Mouse (Mus musculus) layer of hippocampus, postnatal 36 days (tissue): ENCODE measurements around the gene Rgs3. TPM values are rescaled to one million over a fixed set of nuclear protein-coding genes. Genes with fewer than 3 reads are reported as not detected.

Experiments used
- DNase-seq, 2 experiments: peaks; one replicate each; pipeline ENCODE4 v3.0.0; 2022
- total RNA-seq, 2 experiments: library from RNA; stranded (reverse); gene quantifications; 2 replicates each; pipeline ENCODE4 v1.2.3; 2021

The Rgs3 gene
- total RNA-seq, 2 experiments from 2014 or later, result 14.8 to 19.8 TPM

- DNase-seq, result no peak
Measured at GRCm38 (mm10) chr4:62659861-62660553, 100.4 kb downstream of the Rgs3 start.

- DNase-seq, result no peak
Measured at GRCm38 (mm10) chr4:62660554-62660864, 100.9 kb downstream of the Rgs3 start.

DNA sequence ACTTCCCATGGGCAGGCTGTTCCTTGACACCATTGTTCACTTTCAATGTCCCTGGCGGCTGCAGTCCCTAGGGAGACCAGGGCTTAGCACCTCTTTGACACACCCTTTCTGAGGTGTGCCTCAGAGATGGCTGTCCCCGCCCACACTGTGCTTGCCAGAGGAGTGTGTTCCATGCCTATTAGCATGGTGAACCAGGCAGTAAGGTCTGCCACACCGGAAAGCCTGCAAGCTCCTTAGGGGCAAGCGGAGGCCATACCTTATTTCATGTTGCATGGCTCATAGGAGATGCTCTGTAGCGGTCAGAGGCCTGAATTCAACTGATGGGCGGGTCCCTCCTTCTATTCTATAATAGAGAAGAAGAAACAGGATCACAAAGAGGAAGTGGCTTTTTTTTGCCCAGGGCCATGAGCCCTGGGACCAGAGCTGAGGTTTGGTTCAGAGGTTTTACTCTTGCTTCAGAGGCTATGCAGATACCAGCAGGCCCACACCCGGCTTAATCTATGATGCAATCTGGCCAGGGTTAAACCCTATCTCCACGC, 101.7 kb downstream of the Rgs3 start:
- DNase-seq, result no peak

DNA sequence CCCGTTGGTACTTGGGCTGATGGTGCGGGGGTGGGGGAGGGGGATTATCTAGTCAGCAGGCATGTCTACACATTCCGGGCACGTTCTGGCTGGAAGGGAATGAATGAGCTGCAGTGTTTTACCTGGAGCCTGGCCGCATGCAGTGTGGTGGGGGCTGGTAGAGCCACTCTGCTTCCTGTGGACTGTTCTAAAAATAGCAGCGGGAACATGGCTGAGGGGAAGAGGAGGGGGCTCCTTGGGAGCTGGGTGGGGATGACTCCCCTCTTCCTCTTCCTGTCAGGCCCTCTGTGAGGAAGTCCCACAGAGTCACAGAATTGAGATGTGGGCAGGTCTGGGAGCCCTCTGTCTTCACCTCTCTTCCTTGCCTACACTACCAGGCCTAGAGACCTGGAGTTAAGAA, 103.7 kb downstream of the Rgs3 start:
- no peak for DNase-seq

DNA sequence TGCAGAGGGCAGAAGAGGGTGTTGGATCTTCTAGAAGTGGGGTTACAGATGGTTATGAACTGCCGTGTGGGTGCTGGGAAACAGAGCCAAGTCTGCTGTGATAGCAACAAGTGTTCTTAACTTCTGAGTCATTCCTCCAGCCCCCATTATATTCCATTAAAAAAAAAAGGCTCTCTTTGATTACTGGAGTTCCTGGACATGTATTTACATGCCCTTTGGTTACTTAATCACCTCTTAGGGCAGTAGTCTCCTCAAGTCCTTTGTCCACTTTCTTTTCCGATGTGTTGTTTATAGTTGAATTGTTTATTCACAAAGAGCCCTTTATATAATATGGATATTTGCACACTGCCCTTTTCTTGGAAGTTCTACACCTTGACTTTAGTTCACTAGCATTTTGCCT, 106.2 kb downstream of the Rgs3 start:
- DNase-seq, result no peak

DNA sequence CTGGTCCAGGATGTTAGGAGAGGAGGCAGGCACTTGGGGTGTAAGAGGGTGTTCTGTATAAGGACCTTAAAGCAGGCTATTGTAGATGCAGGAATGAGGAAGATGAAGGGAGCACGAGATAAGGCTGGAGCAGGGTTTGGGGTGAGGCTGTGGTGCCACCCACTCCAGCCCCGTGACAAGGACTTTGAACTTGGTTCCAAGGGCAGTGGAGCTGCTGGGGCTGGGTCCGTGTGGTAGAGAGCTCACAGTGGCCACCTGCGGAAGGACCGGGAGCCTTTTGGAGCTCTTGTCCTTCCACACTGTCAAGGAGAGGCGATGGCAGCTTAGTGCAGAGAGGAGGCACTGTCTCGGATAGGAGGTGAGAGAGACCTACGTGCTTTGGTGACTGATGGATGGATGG, 109.0 kb downstream of the Rgs3 start:
- DNase-seq, result no peak

DNA sequence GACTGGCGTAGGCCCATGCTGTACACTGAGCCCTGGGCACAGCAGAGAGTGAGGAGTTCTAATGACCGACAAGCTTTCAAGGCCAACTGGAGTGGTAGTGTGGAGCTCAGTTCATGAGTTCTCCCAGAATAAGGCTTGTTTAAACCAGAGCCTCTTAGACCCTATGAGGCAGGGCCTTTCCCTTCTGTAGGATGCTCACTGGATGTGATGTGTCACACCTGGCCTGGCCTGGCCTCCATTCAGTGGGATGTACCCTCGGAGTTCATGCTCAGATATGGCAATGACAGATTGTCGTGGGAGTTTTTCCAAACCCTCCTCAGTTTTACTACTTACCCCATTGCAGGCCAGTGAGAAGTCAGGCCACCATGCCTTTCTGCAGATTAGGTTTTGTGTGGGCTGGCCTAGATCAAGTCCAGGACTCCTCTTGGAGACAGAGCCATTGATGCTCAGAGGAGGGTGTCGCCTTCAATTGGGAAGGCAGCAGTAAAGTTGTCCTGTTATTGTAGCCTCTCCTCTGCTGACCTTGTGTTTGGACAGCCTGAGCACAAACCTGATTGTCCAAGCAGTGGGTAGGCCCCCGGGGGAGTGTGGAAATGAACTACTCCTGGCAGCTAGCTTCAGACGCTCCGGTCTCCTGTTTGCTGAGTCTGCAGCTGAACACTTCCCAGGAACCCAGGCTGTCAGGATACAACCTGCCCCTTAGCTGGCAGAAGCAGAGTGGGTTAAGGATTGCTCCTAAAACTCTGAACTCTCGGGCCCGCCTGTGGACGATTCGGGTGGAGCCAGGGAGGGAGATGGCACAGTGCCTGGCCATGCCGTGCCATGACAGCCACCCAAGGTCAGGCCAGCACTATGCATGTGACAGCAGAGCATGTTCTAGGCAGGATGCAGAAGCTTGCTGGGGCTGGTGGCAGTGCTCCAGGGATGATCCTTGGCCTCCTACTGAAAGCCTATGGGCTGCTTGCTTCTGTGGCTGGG, 109.7 kb downstream of the Rgs3 start:
- no peak for DNase-seq

GRCm38 (mm10) chr4:62673531-62674030, 113.9 kb downstream of the Rgs3 start:
- DNase-seq, result no peak

GRCm38 (mm10) chr4:62674031-62674995, 114.7 kb downstream of the Rgs3 start:
- DNase-seq, result no peak

DNA sequence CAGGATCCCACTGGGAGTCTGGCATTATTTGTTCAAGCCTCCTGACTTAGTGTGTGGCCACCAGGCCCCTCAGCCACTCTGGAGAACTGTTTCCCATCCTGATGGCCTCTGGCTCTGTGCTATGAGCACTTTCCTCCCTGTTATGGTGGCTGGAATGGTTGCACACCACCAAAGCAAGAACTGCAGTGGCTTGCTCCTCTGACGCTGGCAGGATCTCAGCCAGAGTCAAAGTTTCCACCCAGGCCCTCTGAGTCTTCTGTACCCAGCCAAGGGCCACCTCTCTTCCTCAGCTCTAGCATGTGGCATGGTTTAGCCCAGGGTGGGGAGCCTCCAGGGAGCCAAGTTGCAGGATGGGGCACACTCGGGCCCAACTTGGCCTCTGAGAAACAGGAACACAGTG, 115.7 kb downstream of the Rgs3 start:
- DNase-seq, result no peak

GRCm38 (mm10) chr4:62677047-62677737, 117.5 kb downstream of the Rgs3 start:
- no peak for DNase-seq

DNA sequence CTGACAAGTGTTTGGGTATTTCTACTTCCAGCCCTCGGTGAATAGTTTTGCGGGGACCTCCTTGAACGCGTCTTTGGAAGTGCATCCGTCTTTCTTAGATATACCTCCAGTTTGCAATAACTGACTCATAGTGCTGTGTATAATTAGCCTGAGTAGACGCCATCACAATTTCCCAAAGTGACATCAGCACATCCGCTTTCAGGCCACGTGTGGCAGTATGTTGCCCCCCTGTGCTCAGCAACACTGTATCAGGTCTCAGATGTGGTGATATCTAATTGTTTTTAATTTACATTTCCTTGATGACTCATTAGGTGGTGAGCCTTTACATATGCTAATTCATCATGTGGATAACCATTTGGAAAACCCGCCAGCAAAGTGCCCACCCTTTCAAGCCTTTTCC, 119.5 kb downstream of the Rgs3 start:
- no peak for DNase-seq

- no peak for DNase-seq
Measured at GRCm38 (mm10) chr4:62681467-62681866, 121.8 kb downstream of the Rgs3 start.

- DNase-seq, result no peak
Measured at GRCm38 (mm10) chr4:62682371-62682770, 122.7 kb downstream of the Rgs3 start.

DNA sequence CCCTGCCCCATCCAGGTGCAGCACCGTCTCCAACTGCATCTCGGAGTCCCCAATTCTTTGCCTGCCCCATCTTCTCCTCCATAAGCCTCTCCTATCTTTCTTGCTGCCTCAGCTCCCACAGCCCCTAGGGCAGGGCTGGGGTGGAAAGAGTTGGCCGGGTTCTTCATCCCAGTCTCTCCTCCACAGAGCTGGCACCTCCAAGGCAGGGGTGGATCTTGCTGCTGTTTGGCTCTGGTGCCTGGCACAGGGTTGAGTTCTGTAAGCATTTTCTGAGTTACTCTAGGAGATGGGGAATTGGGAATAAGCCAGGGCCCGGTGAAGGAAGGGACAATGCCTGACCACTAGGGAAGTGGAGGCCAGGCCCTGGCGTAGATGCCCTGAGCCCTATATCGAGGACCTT, 123.5 kb downstream of the Rgs3 start:
- no peak for DNase-seq

- DNase-seq, result no peak
Measured at GRCm38 (mm10) chr4:62684351-62684750, 124.7 kb downstream of the Rgs3 start.

- no peak for DNase-seq
Measured at GRCm38 (mm10) chr4:62685268-62685667, 125.6 kb downstream of the Rgs3 start.

- no peak for DNase-seq
Measured at GRCm38 (mm10) chr4:62686769-62687168, 127.1 kb downstream of the Rgs3 start.

- no peak for DNase-seq
Measured at GRCm38 (mm10) chr4:62688142-62688541, 128.5 kb downstream of the Rgs3 start.

DNA sequence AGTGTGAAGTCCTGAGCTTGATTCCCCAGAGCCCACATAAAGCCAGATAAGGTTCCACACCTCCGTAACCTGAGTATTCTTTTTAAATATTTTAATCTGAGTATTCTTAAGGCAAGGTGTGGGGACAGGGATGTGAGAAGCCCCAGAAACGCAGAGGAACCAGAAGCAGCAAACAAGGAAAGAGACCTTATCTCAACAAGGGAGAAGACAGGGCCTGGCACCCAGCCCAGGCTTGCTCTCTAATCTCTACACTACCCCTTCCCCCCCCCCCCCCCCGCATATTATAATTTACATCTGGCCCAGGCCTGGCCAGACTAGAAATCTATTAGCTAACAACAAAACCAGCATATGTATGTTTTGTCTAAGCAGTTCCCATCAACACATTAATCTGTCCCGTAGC, 131.3 kb downstream of the Rgs3 start:
- DNase-seq, result no peak

DNA sequence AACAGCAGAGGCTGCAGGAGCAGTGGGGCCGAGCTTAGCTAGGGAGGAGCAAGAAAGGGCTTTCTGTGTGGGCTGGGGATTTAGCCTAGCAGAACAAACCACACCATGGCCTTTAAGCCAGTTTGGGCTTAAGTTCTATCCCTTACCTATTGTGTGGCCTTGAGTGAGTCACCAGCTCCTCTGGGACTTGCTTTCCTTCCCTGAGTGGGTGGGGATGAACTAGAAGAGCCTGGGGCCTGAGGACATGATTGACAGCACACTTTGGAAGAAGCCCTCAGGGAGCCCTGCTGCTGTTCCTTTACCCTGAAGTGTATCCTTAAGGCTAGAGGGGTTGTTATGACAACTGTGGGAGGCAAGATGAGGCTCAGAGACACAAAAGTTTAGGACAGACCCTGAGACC, 132.0 kb downstream of the Rgs3 start:
- no peak for DNase-seq

GRCm38 (mm10) chr4:62693839-62694238, 134.2 kb downstream of the Rgs3 start:
- DNase-seq, result no peak
